Mouse (Mus musculus): Measurements from ENCODE around the gene Nelfb.
"Not testable (repeated sequence)": the region's sequence is repeated elsewhere in the genome, so short reads cannot be mapped to it uniquely, and the experiment has no call there.

Gene Nelfb

GRCm38 (mm10) chr2:25211121-25211670, at the start of gene Nelfb:
Nelfb (minus strand) TSS chr2:25211489.
- DNase-seq (ENCODE audit: low read depth, low spot score) = peak; percentile 84

DNA sequence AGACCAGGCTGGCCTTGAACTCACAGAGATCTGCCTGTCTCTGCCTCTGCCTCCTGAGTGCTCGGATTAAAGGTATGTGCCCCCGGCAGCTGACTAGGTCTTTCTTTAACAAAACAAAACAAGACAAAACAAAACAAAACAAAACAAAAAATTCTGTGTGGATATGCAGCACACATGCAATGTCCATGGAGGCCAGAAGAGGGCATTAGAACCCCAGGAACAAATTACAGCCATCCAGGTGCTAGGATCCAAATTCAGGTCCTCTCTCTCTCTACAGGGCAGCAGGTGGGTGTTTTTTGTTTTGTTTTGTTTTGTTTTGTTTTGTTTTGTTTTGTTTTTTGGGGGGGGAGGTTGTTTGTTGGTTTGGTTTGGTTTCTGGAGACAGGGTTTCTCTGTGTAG, 47.6 kb upstream of the Nelfb start:
- DNase-seq (ENCODE audit: low read depth, low spot score) = no peak

DNA sequence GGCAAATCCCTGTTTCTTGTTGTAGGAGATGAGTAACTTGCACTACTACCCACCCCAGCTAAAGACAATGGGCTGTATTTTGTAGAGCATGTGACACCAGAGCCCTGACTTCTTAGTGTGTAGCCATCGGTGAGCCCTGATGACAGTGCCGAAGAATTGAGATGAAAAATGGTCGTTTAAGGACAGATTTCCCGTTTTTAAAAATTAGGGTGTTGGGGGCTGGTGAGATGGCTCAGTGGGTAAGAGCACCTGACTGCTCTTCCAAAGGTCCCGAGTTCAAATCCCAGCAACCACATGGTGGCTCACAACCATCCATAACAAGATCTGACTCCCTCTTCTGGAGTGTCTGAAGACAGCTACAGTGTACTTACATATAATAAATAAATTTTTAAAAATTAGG, 46.0 kb upstream of the Nelfb start:
- DNase-seq (ENCODE audit: low read depth, low spot score) = not testable (repeated sequence)

DNA sequence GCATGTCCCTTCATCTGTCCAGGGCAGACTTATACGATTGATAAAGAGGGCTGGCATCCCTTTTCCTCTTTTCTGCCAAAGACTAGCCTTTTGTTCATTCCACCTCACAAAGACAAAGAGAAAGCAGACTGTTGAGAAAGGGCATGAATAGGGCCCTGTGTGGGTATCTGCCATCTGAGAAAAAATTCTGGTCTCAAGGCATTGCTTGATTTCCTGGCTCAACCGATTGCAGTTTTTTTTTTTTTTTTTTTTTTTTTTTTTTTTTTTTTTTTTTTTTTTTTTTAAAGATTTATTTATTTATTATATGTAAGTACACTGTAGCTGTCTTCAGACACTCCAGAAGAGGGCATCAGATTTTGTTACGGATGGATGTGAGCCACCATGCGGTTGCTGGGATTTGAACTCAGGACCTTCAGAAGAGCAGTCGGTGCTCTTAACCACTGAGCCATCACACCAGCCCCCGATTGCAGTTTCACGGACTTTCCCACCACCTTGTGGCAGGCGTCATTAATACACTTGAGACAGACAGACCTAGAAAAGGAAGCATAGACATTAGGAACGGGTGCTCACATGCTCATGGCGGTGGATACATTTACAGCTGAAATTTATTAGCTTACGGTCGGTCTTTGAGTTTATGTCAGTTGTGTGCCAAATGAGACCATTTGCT, 45.3 kb upstream of the Nelfb start:
- not testable (repeated sequence) for DNase-seq (ENCODE audit: low read depth, low spot score)

DNA sequence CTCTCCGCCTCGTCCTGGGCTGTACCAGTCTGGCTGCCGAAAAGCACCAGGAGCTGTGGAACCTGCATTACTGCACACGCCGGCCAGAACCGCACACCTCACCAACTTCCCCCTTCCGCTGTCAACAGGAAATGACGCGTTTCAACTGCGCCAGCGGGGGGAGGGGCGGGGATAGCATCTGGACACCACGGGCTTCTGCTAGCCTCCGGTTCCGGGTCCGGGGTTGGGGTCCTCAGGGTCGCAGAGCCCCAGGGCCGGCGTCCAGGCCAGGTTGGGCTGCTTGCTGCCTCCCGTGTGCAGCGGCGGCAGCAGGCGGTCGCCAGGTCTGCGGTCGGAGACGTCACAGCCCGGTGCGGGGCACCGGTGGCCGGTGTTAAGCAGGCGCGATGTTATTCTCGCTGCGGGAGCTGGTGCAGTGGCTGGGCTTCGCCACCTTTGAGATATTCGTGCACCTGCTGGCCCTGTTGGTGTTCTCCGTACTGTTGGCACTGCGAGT, 44.0 kb upstream of the Nelfb start, which contains the start of gene Tmem203:
Gene Tmem203, plus strand, starts transcription at position 156 of the 496 bp plus-strand sequence.
- DNase-seq (ENCODE audit: low read depth, low spot score) = peak; percentile 86

DNA sequence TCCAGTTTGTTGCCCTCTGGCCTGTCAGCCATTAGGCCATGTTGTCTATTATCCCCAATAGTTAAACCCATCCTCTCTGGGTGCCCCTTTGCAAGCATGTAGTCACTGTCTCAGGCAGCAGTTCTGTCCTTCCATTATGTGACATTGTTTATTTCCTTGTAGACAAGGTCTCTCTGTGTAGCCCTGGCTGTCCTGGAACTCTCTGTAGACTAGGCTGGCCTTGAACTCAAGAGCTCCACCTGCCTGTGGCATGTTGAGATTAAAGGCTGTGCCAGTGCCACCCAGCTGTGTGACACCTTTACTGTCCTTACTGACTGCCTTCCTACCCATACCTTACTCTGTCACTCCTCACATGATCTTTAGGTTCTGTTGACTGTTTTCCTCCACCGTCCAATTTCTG, 41.0 kb upstream of the Nelfb start:
- no peak for DNase-seq (ENCODE audit: low read depth, low spot score)

GRCm38 (mm10) chr2:25246183-25247072, 35.1 kb upstream of the Nelfb start, which contains the start of gene AL732309.1:
AL732309.1 (minus strand) TSS chr2:25246863.
- DNase-seq (ENCODE audit: low read depth, low spot score) = no peak

GRCm38 (mm10) chr2:25244144-25244543, 32.9 kb upstream of the Nelfb start:
- no peak for DNase-seq (ENCODE audit: low read depth, low spot score)

GRCm38 (mm10) chr2:25243342-25243741, 32.1 kb upstream of the Nelfb start:
- no peak for DNase-seq (ENCODE audit: low read depth, low spot score)

GRCm38 (mm10) chr2:25242101-25242506, 30.8 kb upstream of the Nelfb start, which contains the start of the genes Rnf208 and Cysrt1:
Rnf208 (plus strand) TSS chr2:25242255.
Cysrt1 (minus strand) TSS chr2:25242452.
- DNase-seq (ENCODE audit: low read depth, low spot score) = no peak

DNA sequence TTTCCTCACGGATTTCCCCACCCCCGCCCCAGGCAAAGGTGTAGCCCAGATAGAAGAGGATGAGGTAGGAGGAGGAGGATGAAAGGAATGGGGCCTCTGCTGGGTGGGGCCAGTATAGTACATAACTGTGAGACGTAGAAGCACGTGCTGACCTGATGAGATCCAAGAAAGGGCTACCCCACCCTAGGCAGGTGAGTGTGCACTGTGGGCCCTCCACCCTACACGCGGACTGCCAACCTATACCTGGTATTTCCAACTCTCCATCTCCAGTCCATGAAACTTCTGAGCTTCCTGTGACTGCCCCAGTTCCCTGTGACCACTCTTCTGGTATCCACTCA, 30.1 kb upstream of the Nelfb start:
- no peak for DNase-seq (ENCODE audit: low read depth, low spot score)

DNA sequence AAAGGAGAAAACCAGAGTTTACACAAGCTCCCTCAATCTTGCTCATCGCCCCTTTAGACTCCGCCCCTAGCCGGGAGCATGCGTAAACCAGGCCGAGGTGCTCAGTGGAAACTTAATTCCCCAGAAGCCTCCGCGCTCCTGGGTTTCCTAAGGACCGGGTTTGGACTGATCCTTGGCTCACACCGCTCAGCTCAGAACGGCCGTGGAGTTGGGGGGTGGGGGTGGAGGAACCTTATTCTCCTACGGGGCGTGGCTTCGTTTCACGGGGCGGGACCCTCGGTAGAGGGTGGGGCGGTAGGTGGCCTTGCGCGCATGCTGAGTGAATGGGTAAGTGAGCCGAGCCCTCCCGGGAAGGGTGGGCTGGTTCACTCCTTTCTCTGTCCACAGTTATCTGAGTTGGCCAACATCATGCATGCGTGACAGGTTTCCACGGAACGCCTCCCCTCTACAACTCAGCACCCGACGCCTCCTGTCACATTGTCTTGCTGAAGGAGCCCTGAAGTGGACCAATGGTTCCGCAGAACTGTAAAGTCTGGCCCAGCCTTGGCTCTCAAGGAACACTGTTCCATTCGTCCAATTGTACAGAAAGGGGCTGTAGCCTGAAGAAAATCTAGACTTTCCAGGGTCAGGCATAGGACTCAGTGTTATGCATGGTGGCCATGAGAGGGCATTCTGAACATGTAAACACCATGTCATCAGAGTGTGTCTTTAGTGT, 29.6 kb upstream of the Nelfb start:
- peak; percentile 59 for DNase-seq (ENCODE audit: low read depth, low spot score)

- DNase-seq (ENCODE audit: low read depth, low spot score) = no peak
These were observed 29.0 kb upstream of the Nelfb start for GRCm38 (mm10) chr2:25240310-25240709.

GRCm38 (mm10) chr2:25239766-25240165, 28.5 kb upstream of the Nelfb start:
- no peak for DNase-seq (ENCODE audit: low read depth, low spot score)

DNA sequence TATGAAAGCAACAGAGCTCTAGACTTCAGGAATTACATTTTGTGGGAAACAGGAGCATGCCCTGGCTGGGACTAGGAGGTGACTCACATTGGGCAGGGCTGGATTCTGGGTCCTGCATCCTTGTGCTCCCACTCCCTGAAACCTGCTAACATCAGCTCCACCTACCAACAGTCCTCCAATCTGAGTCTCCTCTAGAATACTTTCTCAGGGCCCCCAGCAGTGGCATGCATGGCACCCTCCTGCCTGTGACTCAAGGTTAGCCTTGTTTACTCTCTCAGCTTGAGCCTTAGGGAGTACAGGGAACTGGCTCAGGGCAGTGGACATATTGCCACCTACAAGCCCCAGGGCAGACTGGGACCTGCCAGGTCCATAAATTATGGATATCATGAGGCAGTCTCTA, 26.8 kb upstream of the Nelfb start:
- DNase-seq (ENCODE audit: low read depth, low spot score) = no peak

DNA sequence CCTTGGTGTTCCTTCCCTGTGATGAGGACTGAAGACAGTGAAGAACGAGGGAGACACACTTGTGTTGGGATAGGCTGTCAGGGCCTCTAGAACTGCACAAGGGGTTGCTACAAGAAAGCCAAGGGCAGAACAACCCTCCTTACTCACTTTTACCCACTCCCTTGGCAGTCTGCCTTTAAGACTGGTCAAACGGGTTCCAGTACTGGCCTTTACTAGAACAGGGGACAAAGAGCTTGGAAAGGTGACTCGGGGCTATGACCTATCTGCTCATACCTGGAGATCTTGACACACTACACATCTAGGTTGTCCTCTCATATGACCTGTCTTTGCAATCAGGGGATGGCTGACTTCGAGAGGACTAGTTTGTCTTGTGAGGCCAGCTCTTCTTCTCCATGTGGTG, 26.2 kb upstream of the Nelfb start:
- no peak for DNase-seq (ENCODE audit: low read depth, low spot score)

DNA sequence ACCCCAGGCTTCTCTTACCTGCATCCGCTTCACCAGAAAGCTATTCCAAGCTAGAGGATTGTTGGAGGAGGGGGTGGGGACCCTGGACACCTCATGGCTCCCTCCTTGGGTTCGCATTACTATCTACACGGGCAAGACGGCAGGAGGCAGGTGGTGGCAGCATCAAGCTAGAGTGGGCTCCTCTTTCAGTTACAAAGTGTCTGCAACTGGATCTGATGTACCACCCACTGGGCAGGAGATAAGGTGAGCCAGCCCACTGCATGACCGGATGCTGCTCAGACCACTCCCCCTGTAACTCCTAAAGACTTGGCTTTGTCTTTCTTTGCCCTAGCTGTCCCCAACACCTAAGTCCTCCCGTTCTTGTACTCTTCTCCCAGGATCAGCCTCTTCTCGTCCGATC, 25.3 kb upstream of the Nelfb start, which contains the start of gene Rnf224:
Gene Rnf224, minus strand, starts transcription at position 174 of the 400 bp plus-strand sequence.
- DNase-seq (ENCODE audit: low read depth, low spot score) = no peak

DNA sequence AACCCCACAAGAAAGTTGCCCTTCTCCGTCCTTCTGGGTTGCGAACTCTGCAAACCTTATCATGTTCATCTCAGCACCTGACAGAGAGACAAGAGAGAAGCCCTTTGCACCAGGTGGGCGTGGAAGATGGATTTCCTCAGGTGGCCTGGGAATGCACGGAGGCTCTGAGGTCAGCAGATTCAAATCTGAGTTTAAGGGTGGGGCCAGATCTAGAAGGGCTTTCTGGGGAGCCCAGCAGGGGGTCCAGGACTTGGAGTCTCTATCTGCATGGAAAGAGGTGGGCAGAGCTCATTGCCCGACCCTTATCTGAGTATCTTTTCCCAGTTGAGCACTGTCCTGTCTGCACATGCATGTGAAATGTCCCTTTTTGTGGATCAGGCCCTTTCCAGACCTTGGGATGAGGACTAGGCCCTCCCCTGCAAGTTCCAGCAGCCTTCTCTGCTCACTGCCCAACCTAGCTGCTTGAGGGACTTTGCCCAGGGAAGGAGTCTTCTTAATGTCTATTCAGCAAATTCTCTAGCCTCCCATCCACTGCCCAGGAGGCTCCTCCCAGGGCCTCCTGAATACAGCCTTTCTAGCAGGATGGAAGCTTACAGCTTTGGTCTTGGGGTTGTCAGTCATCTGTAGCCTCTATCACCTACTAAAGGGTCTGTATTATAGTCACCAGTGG, 23.4 kb upstream of the Nelfb start:
- no peak for DNase-seq (ENCODE audit: low read depth, low spot score)

- no peak for DNase-seq (ENCODE audit: low read depth, low spot score)
These were observed 22.8 kb upstream of the Nelfb start, which contains the start of gene Slc34a3 for GRCm38 (mm10) chr2:25234050-25234449. Slc34a3 (minus strand) TSS chr2:25234364.

DNA sequence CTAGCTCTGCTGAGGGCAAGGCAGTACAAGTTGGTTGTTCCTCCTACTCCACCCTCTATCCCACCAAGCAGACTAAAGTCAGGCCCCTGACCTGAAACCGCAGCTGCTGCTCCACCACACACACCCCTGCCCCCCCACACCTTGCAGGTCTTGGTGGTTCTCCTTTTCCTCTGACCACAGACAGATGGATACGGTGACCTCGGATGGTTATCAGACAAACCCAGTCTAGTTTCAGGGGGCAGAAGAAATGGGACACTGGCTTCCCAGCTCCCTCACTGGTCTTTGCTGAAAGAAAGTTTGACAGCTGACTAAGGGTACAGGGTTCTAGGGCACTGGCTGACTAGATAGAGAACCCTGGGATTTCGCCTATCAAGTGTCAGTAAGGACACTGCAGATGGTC, 22.1 kb upstream of the Nelfb start:
- DNase-seq (ENCODE audit: low read depth, low spot score) = no peak

DNA sequence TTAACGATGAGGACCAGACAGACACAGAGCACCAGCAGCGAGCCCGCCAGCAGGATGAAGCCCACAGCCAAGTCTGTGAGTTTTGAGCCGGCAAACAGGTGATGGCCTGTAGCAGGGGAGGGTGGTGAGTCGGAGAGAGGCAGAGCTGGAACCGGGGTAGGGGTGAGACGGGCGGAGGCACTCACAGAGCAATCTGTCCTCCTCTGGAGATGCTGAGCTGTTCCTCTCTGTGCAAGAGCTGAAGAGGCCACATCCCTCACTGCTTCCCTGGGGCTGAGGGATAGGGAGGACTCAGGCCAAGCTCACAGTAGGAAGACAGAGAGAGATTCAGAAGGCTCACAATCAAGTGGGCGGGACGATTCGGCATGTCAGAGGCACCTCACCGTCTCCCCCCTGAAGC, 19.7 kb upstream of the Nelfb start:
- no peak for DNase-seq (ENCODE audit: low read depth, low spot score)

Data from embryo, embryonic 11.5 days (tissue).